Mouse (Mus musculus): ENCODE data around the gene Smg1.
A peak's percentile ranks its signal among the peaks of the same experiment; 100 is the strongest.

- TF ChIP-seq GATA1 (IDR thresholded peaks at IDR 0.05; ENCODE audit: low read length) (no peak), TAL1 (IDR thresholded peaks at IDR 0.05; ENCODE audit: low read length) (peak; percentile 28; the same call in 1 of the 3 replicates)
Observed at GRCm38 (mm10) chr7:118143123-118143522, 100.3 kb downstream of the Smg1 start.
